Mouse (Mus musculus) C2C12 (cell line): ENCODE results near the gene Zfpl1. TPM values are rescaled to one million over a fixed set of nuclear protein-coding genes. Genes with fewer than 3 reads are reported as not detected.
A peak's percentile ranks its signal among the peaks of the same experiment; 100 is the strongest.

Source experiments
- H3K27me3 ChIP-seq: one replicate; pipeline ENCODE4 v1.6.1; 2011; ENCODE audit not compliant: control insufficient read depth, insufficient read depth, insufficient read length
- H3K36me3 ChIP-seq: one replicate; pipeline ENCODE4 v1.6.1; 2011; ENCODE audit not compliant: control insufficient read depth, insufficient read depth
- H3K4me3 ChIP-seq: one replicate; pipeline ENCODE4 v1.5.1; 2011; ENCODE audit warnings: mild to moderate bottlenecking, control low read depth; ENCODE audit not compliant: poor library complexity, insufficient read depth, severe bottlenecking
- H3K79me2 ChIP-seq: one replicate; pipeline ENCODE4 v1.6.1; 2011; ENCODE audit not compliant: control insufficient read depth, insufficient read depth
- H3K79me3 ChIP-seq: one replicate; pipeline ENCODE4 v1.6.1; 2011; ENCODE audit warnings: low read depth, control low read depth
- H3ac ChIP-seq: one replicate; pipeline ENCODE3; 2011; ENCODE audit warnings: low read depth; ENCODE audit not compliant: control insufficient read depth, insufficient read length
- CEBPB ChIP-seq: IDR thresholded peaks from one replicate; pipeline ENCODE4 v1.6.1; 2011; ENCODE audit warnings: low read depth, mild to moderate bottlenecking, control low read depth, moderate library complexity
- CTCF ChIP-seq: IDR thresholded peaks from one replicate; pipeline ENCODE4 v1.5.1; 2011; ENCODE audit not compliant: control insufficient read depth, insufficient read depth, insufficient read length
- FOSL1 ChIP-seq: IDR thresholded peaks from one replicate; pipeline ENCODE4 v1.8.0; 2011; ENCODE audit warnings: mild to moderate bottlenecking, low read length; ENCODE audit not compliant: poor library complexity, insufficient read depth, severe bottlenecking
- MAX ChIP-seq: IDR thresholded peaks from one replicate; pipeline ENCODE4 v1.6.1; 2011; ENCODE audit warnings: mild to moderate bottlenecking, control low read depth
- MYOD1 ChIP-seq: IDR thresholded peaks from one replicate; pipeline ENCODE4 v1.6.1; 2011; ENCODE audit warnings: low read depth; ENCODE audit not compliant: control insufficient read depth, insufficient read length
- MYOG ChIP-seq: IDR thresholded peaks from one replicate; pipeline ENCODE4 v1.6.1; 2011; ENCODE audit not compliant: control insufficient read depth, insufficient read length; ENCODE audit errors: extremely low read depth
- USF1 ChIP-seq: IDR thresholded peaks from one replicate; pipeline ENCODE4 v1.6.1; 2011; ENCODE audit warnings: low read depth, mild to moderate bottlenecking, control low read depth, moderate library complexity
- polyA plus RNA-seq: library from polyadenylated mRNA; unstranded; fragments of >200 nt; fragmentation: generic; extraction: Trizol; gene quantifications from one replicate; pipeline ENCODE4 v1.2.1, GENCODE M21; 2012; ENCODE audit warnings: missing spikeins

Gene Zfpl1
- polyA plus RNA-seq, 1 experiment = 59.7 TPM

DNA sequence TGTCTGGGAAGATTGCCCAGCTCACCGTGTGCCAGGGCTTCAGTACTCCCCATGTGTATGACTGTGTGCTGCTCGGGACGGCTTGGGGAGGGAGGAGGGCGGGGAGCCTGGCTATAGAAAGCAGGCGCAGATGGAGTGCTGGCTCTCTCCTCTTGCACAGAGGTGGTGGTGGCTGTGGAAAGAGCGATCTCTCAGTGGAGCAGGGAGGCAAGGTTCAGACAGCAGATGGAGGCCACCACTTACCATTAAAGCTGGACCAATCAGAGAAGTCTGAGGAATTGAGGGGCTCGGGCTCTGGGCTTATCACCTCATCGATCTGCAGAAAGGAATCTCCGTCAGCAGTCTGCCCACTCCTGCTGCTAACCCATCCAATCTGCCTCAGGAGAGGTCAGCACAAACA, 2.6 kb downstream of the Zfpl1 start, which contains the start of gene Gm28374:
Gm28374 (minus strand) TSS at position 101 of the 400 bp plus-strand sequence.
- Histone ChIP-seq H3K4me3 (no peak within 1 kb of the TSS), H3ac (no peak within 1 kb of the TSS), H3K27me3 (no peaks in the 10 kb centered on the region), H3K79me2 (peaks cover 45% of the 10 kb centered on the region), H3K36me3 (peaks cover 30% of the 10 kb centered on the region), H3K79me3 (peaks cover 27% of the 10 kb centered on the region)
- no peak for TF ChIP-seq MYOG
- TF ChIP-seq CTCF = no peak
- TF ChIP-seq MYOD1 = no peak
- no peak for TF ChIP-seq USF1
- no peak for TF ChIP-seq FOSL1
- no peak for TF ChIP-seq MAX
- no peak for TF ChIP-seq CEBPB

DNA sequence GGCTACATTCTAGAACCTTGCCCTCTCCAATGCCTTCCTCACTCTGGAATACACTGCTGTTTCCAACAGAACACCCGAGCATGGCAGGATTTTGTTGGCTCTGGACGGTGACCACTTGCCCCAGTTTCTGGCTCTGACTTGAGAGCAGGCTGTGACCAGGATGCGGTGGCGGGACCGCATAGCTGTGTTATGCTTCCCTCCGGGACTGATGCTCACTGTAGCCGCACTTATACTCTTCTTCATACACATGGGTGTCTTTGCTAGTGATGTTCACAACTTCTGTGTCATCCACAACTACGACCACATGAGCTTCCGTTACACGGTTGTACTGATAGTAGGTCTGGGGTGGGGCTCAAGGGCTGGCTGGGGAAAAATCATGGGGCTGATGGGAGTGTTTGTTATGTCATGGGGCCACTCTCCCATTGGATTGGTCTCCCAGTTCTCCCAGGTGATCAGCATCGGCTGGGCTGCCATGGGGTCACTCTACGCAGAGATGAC, 4.7 kb downstream of the Zfpl1 start, which contains the start of gene Tmem262:
Tmem262 (plus strand) TSS at position 51 of the 498 bp plus-strand sequence.
- H3K79me2 ChIP-seq = peaks cover 41% of the 10 kb centered on the region
- H3K27me3 ChIP-seq = no peaks in the 10 kb centered on the region
- peaks cover 24% of the 10 kb centered on the region for H3K79me3 ChIP-seq
- H3K4me3 ChIP-seq = no peak within 1 kb of the TSS
- TF ChIP-seq FOSL1 = no peak
- H3ac ChIP-seq = no peak within 1 kb of the TSS
- H3K36me3 ChIP-seq = peaks cover 19% of the 10 kb centered on the region

DNA sequence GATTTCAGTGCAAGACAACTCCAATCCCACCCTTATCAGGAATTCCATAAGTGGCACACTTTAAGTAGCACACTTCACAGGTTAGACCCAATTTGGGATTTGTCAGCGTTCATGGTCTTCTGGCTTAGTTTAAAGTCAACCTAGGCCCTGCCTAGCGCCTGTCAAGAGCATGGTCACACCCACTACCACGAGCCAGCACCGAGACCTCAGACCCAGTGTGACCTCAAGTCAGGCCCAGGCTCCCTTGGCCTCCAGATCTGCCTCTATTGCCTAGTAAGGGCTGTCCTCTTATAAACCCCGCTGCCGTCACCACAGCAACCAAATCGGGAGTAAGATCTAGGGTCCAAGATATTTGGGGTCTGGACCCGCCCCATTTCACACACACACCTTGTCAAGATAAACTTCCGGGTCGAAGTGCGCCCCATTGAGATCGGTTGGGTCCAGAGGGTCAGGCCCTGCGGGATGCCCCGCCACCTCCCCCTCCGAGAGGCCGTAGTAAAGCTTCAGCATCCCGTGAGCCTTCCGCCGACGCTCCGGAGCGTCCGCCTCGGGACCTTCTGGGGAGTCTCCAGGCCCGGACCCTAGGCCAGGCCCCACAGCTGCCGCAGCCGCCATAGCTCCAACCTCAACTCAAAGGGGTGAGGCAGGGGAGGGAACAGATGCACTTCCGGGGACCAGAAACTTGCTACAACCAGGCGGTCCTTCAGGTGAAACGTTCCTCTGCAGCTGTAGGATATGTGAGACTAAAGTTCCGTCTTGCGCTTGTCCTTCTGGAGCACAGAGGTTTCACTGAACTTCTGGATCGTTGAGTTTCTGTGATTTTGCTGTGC, 8.0 kb downstream of the Zfpl1 start, which contains the start of gene Vps51:
Vps51 (minus strand) TSS at position 668 of the 830 bp plus-strand sequence.
- Histone ChIP-seq H3K36me3 (peaks cover 14% of the 10 kb centered on the region), H3ac (peak within 1 kb of the TSS; percentile 87), H3K79me2 (peaks cover 28% of the 10 kb centered on the region), H3K27me3 (no peaks in the 10 kb centered on the region), H3K4me3 (peak within 1 kb of the TSS; percentile 83), H3K79me3 (peaks cover 7% of the 10 kb centered on the region)
- TF ChIP-seq CTCF (no peak), CEBPB (no peak), MYOD1 (peak; percentile 37), MAX (peak; percentile 88)

DNA sequence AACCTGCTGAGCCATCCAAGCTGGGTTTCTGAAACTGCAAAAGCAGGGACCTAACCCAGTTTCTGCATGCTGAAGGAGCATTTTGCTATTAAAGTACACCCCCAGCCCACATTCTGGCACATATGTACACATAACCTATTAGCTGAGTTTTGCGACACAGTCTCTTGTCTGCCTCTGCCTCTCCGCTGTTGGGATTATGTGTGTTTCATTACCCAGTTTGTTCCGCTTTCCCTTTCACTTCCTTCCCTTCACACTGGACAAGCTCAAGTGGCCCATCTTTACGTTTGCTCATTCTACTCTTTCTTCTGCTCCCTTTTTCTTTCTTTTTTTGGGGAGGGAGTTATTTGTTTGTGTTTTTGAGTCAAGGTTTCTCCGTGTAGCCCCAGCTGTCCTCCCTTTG, 10.9 kb downstream of the Zfpl1 start:
- H3ac ChIP-seq = no peak overlapping the region
- H3K79me2 ChIP-seq = peaks cover 28% of the 10 kb centered on the region
- peaks cover 11% of the 10 kb centered on the region for H3K36me3 ChIP-seq
- no peaks in the 10 kb centered on the region for H3K27me3 ChIP-seq
- H3K79me3 ChIP-seq = peaks cover 7% of the 10 kb centered on the region
- H3K4me3 ChIP-seq = no peak overlapping the region
- TF ChIP-seq CTCF = no peak
- TF ChIP-seq FOSL1 = no peak
- TF ChIP-seq USF1 = no peak
- TF ChIP-seq MYOG = no peak
- no peak for TF ChIP-seq MAX
- no peak for TF ChIP-seq MYOD1
- TF ChIP-seq CEBPB = no peak

DNA sequence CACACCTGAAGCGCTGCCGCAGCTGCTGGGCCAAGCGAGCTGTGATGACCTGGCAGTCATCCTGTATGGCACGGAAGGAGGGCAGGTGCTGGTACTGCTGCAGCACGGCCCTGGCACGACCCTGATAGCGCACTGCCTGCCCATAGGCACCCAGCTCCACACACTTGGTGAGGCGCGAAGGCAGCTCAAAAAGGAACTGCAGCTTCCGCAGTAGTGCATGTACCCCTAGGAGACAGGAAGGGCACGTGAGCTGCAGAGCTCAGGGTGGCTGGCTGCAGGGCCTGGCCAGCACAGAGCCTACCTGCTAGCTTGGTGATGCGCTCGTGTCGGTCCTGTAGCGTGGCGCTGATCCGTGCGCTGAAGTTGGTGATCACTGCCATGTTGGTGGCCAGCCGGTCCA, 13.5 kb downstream of the Zfpl1 start:
- Histone ChIP-seq H3ac (no peak overlapping the region), H3K79me3 (peaks cover 3% of the 10 kb centered on the region), H3K79me2 (peaks cover 22% of the 10 kb centered on the region), H3K36me3 (peaks cover 16% of the 10 kb centered on the region), H3K4me3 (no peak overlapping the region), H3K27me3 (no peaks in the 10 kb centered on the region)
- TF ChIP-seq MYOD1 (no peak), MYOG (no peak), CTCF (no peak), MAX (no peak), FOSL1 (no peak)

DNA sequence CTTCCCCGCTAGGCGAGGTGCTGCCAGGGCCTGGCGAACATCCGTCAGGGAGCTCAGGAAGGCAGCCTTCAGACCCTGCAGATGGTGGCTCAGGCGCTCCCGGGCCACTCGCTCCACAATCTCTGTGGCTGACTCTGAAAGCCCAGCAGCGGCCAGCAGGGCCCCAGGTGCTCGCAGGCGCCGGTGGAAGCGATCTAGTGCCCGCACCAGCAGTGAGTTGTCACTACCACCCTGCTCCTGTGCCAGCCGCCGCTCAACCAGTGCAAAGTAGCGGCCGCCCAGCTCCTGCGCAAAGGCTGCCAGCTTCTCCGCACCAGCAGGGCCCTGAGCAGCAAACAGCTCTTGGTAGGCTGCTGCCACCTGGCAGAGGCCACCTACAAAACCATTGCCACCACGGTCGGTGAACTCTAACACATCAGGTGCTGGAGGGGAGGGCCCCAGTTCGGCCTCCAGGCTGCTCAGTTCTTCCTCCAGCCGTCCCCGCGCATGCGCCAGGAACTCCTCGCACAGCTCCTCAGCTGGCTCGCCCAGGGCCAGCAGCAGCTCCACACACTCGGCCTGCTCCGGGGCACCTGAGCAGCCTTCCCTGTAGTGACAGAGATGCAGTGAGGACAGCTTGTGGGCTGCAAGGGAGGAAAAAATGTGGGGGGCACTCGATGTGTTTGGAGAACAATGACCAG, 14.0 kb downstream of the Zfpl1 start:
- TF ChIP-seq USF1 (no peak), MYOD1 (no peak), MYOG (no peak)
- H3K36me3 ChIP-seq = peaks cover 16% of the 10 kb centered on the region
- H3K79me2 ChIP-seq = peaks cover 16% of the 10 kb centered on the region
- H3K27me3 ChIP-seq = no peaks in the 10 kb centered on the region
- H3ac ChIP-seq = no peak overlapping the region
- H3K4me3 ChIP-seq = no peak overlapping the region
- H3K79me3 ChIP-seq = no peaks in the 10 kb centered on the region
